Mouse (Mus musculus): ENCODE data around the gene Hpn. TPM values are rescaled to one million over a fixed set of nuclear protein-coding genes. Genes with fewer than 3 reads are reported as not detected.

Gene Hpn
- polyA plus RNA-seq, 1 experiment: 3.3 TPM

DNA sequence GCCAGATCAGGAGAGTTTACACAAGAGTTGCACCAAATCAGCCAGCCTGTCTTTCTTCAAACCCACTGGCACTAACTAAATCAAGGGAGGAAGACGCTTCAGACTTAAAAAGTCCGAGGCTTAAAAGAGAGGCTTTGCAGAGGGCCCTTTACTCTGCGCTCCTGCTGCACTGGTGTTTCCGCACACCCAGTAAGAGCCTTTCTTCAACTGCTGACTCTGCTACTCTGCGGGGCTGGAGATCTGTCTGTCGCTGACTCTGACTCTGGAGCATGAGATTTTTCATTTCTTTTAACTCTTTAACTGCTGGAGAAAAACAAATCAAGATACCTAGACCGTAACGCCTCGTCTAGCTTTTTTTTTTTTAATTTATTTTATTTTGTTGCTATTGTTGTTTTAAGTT lies 30.9 kb downstream of the Hpn start:
- DNase-seq (ENCODE audit: extremely low spot score in 1 of 2, low spot score in 1 of 2): no peak

- DNase-seq (ENCODE audit: extremely low spot score in 1 of 2, low spot score in 1 of 2): peak in 1 of 2 experiments; percentile 47
These were observed 32.1 kb downstream of the Hpn start for GRCm38 (mm10) chr7:31082831-31083588.

DNA sequence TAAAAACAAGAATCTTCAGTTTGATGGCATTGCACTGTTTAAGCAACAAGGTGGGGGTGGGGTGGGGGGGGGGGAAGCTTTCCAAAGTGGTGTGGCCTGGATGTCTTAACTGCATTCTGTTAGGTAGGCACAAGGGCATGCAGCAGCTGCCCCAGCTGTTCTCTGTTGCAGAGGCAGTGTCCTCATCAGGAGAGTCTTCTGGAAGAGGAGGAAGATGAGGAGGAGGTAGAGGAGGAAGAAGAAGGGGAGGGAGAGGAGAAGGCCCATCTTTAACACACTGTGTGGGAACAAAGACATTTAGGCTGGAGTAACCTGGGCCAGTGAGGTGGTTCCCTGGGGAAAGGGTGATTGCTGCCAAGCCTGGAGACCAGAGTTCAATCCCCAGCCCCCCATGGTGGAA lies 33.0 kb downstream of the Hpn start:
- DNase-seq (ENCODE audit: extremely low spot score in 1 of 2, low spot score in 1 of 2): no peak

- no peak for DNase-seq (ENCODE audit: extremely low spot score in 1 of 2, low spot score in 1 of 2)
These were observed 34.0 kb downstream of the Hpn start for GRCm38 (mm10) chr7:31081106-31081505.

- no peak for DNase-seq (ENCODE audit: extremely low spot score in 1 of 2, low spot score in 1 of 2)
These were observed 34.5 kb downstream of the Hpn start for GRCm38 (mm10) chr7:31080611-31081010.

- no peak for DNase-seq (ENCODE audit: extremely low spot score in 1 of 2, low spot score in 1 of 2)
These were observed 35.4 kb downstream of the Hpn start for GRCm38 (mm10) chr7:31079670-31080069.

GRCm38 (mm10) chr7:31077885-31078445 lies 37.1 kb downstream of the Hpn start:
- peak in 1 of 2 experiments; percentile 86 for DNase-seq (ENCODE audit: extremely low spot score in 1 of 2, low spot score in 1 of 2)

DNA sequence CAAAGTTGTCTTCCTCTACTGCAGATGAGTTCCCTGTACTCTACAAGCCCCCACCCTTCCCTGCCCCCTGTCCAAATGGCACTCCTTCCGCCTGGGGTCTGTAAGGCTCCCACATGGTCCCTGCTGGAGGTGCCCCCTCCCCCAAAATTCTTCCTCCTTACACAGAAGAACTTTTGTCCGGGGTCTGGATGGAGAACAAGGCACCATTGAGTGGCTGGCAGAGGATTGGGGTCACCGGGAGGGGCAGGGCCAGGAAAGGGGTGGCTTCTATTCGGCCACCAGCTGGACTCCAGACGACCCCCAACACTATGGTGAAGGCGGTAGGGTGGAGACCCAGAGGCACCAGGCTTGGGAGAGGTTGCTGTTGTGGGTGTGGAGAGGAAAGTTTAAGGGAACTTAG lies 37.6 kb downstream of the Hpn start:
- DNase-seq (ENCODE audit: extremely low spot score in 1 of 2, low spot score in 1 of 2): peak in 1 of 2 experiments; percentile 62

DNA sequence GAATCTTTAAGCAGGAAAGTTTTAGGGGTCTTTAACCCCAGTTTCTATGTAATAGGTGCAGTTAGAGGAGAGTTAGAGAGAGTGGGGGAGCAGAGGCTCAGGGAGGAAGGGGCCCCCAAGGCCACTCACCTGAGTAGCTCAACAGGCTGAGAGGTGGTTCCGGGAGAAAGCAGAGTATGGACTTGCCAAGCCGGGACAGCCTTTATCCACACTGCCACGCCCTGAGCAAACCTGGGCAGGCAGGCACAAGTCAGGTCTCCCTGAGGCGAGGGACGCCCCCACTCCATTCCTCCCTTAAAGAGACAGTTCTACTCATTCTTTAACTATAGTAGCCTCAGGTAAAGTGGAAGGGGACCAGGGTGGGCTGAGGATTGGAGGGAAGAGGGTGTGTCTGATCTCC lies 38.6 kb downstream of the Hpn start, which contains the start of gene Fxyd3:
TSS of gene Fxyd3 (minus strand) at position 213 of the 400 bp plus-strand sequence.
- DNase-seq (ENCODE audit: extremely low spot score in 1 of 2, low spot score in 1 of 2): no peak

- DNase-seq (ENCODE audit: extremely low spot score in 1 of 2, low spot score in 1 of 2): no peak
These were observed 40.4 kb downstream of the Hpn start for GRCm38 (mm10) chr7:31074713-31075069.

DNA sequence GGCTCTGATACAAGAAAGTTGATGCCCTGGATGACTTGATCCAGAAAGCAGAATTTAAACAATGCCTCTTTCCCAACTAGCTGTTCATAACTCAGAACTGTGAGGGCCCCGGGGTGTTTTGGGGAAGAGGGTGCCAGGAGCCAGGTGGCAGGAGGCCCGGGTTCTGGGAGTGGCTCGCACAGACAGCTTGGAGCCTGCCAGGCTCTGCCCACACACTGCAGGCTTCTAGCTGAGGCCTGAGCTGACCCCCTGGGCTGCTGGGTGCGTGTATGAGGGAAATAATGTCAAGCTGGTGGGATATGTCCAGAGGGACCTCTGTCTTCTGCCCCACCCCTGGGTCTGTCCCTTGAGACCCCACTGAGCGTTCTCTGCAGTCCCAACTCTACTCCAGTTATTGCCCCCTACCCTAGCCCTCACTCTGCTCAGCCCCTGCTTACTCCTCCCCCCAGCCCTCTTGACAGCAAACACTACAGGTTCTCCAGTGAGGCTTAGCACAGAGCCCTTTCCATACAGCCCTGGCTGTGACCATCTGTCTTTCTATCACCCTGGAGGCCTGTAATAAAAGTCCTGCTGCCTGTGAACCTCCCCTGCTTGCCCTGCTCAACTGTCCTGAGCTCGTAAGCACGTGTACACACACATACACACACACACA lies 40.9 kb downstream of the Hpn start:
- peak in 1 of 2 experiments; percentile 49 for DNase-seq (ENCODE audit: extremely low spot score in 1 of 2, low spot score in 1 of 2)

GRCm38 (mm10) chr7:31073546-31073945 lies 41.5 kb downstream of the Hpn start:
- DNase-seq (ENCODE audit: extremely low spot score in 1 of 2, low spot score in 1 of 2): no peak

DNA sequence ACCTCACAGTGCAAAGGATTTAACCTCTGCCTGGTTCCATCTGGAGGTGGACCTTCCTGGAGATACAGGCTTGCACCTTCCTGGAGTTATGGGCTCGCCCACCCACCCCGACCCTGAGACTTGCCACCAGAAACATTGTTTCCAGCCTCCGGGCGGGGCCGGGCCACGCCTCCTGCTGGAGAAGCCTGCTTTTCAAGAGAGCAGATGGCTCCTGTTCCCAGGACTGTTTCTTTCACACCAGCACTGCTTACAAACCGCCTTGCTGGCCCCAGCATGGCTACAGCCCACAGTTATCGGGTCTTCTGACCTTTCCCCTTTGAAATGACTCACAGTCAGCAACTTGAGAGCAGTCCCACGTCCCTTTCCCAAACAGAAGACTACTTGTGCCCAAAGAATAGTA lies 42.8 kb downstream of the Hpn start:
- no peak for DNase-seq (ENCODE audit: extremely low spot score in 1 of 2, low spot score in 1 of 2)

DNA sequence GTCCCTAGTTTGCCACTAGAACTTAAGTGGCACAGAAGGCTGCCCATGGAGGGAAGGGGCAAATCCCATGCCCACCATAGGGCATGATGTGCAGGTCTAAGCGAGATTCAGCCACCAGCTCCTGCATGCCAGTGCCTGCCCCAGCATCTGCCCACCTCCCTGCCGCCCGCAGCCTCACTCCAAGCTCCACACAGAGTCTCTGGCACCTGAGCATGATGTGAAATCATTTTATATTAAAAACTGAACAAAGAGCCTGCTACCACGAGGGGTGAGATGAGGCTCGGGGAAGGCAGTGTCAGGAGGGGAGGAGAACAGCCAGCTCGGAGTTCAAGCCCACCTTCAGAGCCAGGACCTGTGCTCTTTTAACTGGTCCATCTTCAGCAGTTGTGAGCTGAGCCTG lies 44.8 kb downstream of the Hpn start:
- DNase-seq (ENCODE audit: extremely low spot score in 1 of 2, low spot score in 1 of 2): no peak

DNA sequence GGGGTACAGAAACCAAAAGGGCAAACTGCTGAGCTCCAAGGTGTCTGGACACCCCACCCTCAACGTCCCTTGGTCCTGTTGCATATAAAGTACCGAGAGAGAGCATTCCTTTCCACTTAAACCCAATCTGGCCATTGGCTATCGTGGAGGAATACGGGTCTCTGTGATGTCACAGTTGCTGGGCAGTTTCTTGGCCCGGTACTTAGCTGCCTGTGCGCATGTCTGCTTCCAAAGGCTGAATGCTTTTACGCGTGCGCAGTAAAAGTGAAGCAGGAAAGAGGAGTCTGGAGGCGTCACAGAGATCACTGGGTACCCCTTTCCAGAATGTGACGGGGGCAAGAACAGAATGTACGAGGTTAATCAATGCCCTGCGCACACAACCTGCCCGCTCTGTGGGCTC lies 45.6 kb downstream of the Hpn start:
- DNase-seq (ENCODE audit: extremely low spot score in 1 of 2, low spot score in 1 of 2): no peak

GRCm38 (mm10) chr7:31067836-31068235 lies 47.3 kb downstream of the Hpn start:
- DNase-seq (ENCODE audit: extremely low spot score in 1 of 2, low spot score in 1 of 2): peak in 1 of 2 experiments; percentile 51

- no peak for DNase-seq (ENCODE audit: extremely low spot score in 1 of 2, low spot score in 1 of 2)
These were observed 52.0 kb downstream of the Hpn start for GRCm38 (mm10) chr7:31063074-31063560.

GRCm38 (mm10) chr7:31060621-31061010 lies 54.5 kb downstream of the Hpn start:
- DNase-seq (ENCODE audit: extremely low spot score in 1 of 2, low spot score in 1 of 2): no peak

- no peak for DNase-seq (ENCODE audit: extremely low spot score in 1 of 2, low spot score in 1 of 2)
These were observed 55.0 kb downstream of the Hpn start for GRCm38 (mm10) chr7:31059919-31060620.

GRCm38 (mm10) chr7:31059108-31059507 lies 56.0 kb downstream of the Hpn start, which contains the start of gene Lgi4:
Lgi4 (plus strand) TSS chr7:31059342.
- peak; percentile 70 to 89 for DNase-seq (ENCODE audit: extremely low spot score in 1 of 2, low spot score in 1 of 2)

GRCm38 (mm10) chr7:31058211-31058610 lies 56.9 kb downstream of the Hpn start:
- no peak for DNase-seq (ENCODE audit: extremely low spot score in 1 of 2, low spot score in 1 of 2)
